Mouse (Mus musculus): Measurements from ENCODE around the gene Bmp6.

GRCm38 (mm10) chr13:38393444-38393843 is 48.5 kb downstream of the Bmp6 start:
- TF ChIP-seq CTCF (IDR thresholded peaks at IDR 0.05; ENCODE audit: insufficient read depth, low read length) (no peak), POLR2A (IDR thresholded peaks at IDR 0.05; ENCODE audit: borderline replicate concordance, extremely low read depth, low read depth, low read length) (no peak)
